Mouse (Mus musculus): ENCODE results near the gene Sec14l4.

DNA sequence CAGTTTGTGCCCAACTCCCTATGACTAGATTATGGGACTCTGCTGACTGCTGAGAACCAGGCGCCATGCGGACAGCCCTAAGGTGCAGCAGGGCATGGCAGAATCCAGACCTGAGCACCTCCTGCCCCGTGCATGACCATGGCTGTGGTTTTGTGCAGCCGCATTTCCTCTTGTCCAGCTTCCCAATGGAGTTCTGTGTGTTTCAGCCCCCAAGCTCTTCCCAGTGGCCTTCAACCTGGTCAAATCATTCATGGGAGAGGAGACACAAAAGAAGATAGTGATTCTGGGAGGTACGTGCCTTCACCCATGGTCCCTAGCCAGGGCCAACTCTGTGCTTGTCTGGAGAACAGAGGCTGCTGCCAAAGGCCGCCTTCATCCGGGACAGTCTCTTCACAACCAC is 11.8 kb downstream of the Sec14l4 start:
- no peak for TF ChIP-seq CTCF (IDR thresholded peaks at IDR 0.05; ENCODE audit: extremely low read depth, insufficient read depth, insufficient read length, insufficient replicate concordance)
- no peak for TF ChIP-seq POLR2A (IDR thresholded peaks at IDR 0.05; ENCODE audit: low read depth, low read length)

Data from spleen, adult 2 months (tissue).